Mouse (Mus musculus): ENCODE results near the gene Zdhhc17.

Zdhhc17 gene

DNA sequence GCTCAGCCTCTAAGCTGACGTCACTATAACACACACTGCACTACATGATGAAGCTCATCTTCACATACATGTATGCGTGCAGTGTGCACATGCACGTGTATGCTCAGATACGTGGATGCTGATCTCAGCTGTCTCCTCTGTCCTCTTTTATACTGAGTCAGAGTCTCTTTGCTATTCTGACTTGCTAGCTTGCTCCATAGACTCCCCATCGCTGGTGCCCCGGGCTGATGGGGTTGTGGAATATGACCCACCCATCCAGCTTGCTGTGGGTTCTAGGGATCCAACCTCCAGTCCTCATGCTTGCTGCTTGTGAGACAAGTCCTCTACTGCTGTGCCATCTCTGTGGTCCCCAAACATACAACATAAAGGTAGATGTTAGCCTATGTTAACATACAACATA is 51.1 kb downstream of the Zdhhc17 start:
- no peak for ATAC-seq (ENCODE audit: low TSS enrichment)

GRCm38 (mm10) chr10:110952937-110953451 is 56.9 kb downstream of the Zdhhc17 start:
- ATAC-seq (ENCODE audit: low TSS enrichment), result peak; percentile 85

- ATAC-seq (ENCODE audit: low TSS enrichment), result no peak
These were observed 57.7 kb downstream of the Zdhhc17 start for GRCm38 (mm10) chr10:110952271-110952670.

- no peak for ATAC-seq (ENCODE audit: low TSS enrichment)
These were observed 58.2 kb downstream of the Zdhhc17 start for GRCm38 (mm10) chr10:110951748-110952147.

DNA sequence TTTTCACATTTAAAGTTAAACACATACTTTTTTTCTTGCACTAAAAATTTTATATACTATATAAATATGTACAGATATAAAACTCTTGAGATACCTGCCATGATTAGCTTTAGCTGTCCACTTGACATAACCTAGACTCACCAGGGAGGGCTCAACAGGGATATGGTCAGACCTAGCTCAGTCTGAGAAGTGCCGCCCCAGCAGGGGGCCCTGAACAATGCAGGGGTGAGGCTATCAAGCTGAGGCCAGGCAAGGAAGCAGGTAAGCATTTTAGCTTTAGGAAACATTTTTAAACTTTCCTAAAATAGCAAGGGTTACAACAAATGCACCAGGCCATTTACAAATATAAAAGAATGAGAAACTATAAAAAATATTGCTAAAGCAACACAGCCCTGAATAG is 58.8 kb downstream of the Zdhhc17 start:
- ATAC-seq (ENCODE audit: low TSS enrichment), result no peak

GRCm38 (mm10) chr10:110947574-110947973 is 62.4 kb downstream of the Zdhhc17 start:
- ATAC-seq (ENCODE audit: low TSS enrichment), result no peak

- ATAC-seq (ENCODE audit: low TSS enrichment), result peak; percentile 33; the same call in 1 of the 2 replicates
These were observed 64.0 kb downstream of the Zdhhc17 start for GRCm38 (mm10) chr10:110945966-110946365.

DNA sequence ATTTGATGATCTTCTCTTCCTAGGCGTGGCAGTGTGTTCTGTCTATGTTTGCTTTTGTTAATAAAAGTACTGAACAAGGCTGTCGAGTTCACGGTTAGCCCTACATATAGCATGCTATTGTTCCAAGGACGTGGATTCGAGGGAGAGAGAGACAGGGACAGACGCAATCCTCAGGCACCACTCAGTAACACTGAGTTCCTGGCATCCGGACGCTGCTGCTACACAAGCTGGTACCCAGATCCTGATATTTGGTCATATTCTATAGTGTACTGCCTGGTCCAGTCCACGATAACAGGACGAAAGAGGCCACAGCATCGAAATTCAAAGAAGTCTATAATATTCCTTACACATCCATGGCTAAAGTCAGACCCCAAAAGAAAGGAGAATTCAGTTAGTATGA is 65.8 kb downstream of the Zdhhc17 start:
- no peak for ATAC-seq (ENCODE audit: low TSS enrichment)

DNA sequence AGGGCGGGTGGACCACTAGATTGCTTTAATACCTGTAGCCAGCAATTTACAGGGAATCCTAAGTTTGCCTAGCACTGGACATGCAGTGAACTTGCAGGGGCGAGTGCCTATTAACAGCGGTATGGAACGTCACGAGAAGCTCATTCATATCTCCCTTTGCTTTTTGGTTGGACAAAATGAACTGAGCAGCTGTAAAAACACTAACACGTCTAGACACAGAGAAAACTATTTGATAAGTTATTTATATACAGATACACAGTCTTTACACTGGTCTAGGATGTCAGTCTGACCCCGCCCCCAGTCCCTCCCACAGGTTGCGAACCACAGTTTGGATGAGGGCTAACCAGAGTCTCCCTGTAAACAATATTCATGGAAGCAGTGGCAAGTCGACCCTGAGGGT is 67.1 kb downstream of the Zdhhc17 start:
- ATAC-seq (ENCODE audit: low TSS enrichment), result no peak

GRCm38 (mm10) chr10:110941968-110942367 is 68.0 kb downstream of the Zdhhc17 start:
- no peak for ATAC-seq (ENCODE audit: low TSS enrichment)

GRCm38 (mm10) chr10:110940740-110941398 is 69.1 kb downstream of the Zdhhc17 start:
- ATAC-seq (ENCODE audit: low TSS enrichment), result no peak

DNA sequence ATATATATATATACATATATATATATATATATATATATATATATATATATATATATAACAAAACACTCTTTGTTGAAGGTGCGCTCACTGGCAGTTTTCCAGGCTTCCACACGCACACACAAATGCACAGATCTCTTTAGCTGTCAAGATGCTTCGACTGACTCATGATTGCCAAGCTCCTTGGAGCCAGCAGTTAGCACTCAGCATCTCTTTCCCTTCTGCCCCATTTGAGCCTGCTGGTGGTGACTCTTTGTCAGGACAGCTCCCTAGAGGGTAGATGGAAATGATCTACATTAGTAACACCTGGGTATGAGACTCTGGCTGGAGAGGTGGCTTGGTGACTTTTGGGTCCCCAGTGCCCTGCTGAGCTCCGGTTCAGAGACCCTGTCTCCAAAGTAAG is 70.2 kb downstream of the Zdhhc17 start:
- no peak for ATAC-seq (ENCODE audit: low TSS enrichment)

DNA sequence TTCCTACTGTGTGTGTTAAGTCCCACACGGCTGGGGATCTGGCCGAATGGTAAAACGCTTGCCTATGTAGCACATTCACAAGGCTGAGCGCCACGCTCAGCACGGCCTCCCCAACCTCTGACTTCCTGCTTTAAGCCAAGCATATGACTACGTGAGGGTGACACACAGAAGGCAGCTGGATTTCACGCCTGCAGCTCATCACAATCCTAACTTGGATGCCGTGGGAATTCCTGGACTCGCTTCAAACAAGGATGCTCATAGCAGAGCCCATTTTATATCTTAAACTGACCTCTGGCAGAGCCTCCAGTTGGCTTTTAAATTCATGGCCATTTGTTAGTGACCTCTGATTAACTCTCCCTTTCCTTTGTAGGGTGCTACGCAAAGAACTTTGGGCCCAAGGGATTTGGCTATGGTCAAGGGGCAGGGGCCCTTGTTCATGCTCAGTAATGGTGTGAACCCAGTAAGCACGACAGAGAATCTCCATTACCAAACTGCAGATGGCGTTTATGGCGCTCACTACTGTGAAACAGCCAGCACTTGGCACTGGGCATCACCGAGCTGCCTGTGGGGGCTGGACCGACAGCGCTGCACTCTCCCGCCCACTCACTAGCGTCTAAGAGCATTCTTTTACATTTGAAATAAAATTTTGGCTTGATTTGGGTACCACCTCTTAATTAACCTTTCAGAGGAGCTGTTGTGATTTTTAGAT is 70.9 kb downstream of the Zdhhc17 start:
- ATAC-seq (ENCODE audit: low TSS enrichment), result peak; percentile 75

- ATAC-seq (ENCODE audit: low TSS enrichment), result peak; percentile 48
These were observed 71.6 kb downstream of the Zdhhc17 start for GRCm38 (mm10) chr10:110938361-110938760.

DNA sequence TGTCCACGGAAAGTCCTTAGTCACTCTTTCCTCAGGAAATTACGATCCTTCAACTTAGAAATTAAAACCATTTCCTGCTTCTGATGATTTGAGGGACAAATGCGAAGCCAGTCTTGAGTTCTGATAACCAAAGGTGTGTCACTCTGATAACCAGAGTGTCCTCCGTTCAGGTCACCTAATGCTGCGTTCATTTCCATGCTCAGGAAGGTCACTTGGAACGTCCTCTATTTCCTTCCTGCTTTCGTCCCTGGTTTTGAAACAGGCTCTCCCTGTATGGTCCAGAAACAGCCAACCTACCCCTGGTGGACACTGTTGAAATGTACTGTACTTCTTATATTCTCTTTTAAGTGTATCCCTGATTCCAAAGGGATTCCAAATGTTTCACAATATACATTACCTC is 74.3 kb downstream of the Zdhhc17 start:
- no peak for ATAC-seq (ENCODE audit: low TSS enrichment)

GRCm38 (mm10) chr10:110935081-110935480 is 74.9 kb downstream of the Zdhhc17 start:
- no peak for ATAC-seq (ENCODE audit: low TSS enrichment)

DNA sequence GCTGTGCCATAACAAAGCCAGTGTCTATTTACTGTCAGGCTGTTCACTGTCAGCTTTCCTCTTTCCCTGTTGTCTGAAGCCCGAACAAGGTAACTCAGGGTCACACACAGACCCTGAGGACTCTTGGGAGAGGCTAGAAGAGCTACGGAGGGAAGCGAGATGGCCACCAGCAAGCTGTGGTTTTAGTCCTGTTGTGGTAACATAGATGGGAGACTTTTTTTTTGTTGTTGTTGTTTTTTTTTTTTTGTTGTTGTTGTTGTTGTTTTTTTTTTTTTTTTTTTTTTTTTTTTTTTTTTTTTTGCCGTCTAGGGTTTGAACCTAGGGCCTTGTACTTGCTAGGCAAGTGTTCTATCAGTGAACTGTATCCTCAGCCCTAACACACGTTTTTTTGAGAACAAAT is 76.4 kb downstream of the Zdhhc17 start:
- ATAC-seq (ENCODE audit: low TSS enrichment), result no peak

- ATAC-seq (ENCODE audit: low TSS enrichment), result peak; percentile 38; the same call in 1 of the 2 replicates
These were observed 77.9 kb downstream of the Zdhhc17 start for GRCm38 (mm10) chr10:110931913-110932560.

DNA sequence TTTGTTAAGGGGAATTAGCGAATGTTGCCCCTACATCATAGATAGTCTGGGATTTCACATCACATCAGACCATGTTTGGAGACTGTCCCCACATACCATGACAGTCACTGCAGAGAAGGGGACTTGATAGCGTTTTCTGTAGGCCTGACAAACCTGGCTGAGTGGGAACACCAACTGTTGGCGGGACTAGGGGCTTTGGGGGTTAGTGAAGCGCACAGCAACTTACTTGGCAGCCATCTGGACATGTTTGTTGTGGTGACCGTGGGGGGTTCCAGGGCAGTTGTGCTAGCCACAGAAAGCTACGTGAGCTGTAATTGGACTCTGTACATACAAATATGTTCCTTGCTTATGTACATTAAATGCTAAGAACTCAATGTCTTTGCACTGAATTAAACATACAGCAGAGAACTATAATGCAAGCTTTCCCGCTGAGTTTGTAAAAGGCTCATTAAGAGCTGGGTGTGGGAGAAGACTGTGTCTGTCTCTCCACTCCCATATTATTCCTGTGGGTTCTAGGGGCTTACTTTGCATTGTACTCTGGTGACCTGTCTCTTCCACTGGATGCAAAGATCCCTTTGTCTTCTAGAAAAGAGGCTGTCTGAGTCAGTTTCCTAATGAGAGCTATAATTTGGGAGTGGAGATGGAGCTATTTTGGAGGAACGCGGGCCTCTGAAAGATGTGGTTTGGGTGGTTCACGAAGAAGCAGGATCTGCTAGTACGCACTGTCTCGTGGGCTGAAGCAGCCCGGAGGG is 78.6 kb downstream of the Zdhhc17 start:
- ATAC-seq (ENCODE audit: low TSS enrichment), result peak; percentile 60

GRCm38 (mm10) chr10:110929756-110930155 is 80.2 kb downstream of the Zdhhc17 start:
- ATAC-seq (ENCODE audit: low TSS enrichment), result no peak

DNA sequence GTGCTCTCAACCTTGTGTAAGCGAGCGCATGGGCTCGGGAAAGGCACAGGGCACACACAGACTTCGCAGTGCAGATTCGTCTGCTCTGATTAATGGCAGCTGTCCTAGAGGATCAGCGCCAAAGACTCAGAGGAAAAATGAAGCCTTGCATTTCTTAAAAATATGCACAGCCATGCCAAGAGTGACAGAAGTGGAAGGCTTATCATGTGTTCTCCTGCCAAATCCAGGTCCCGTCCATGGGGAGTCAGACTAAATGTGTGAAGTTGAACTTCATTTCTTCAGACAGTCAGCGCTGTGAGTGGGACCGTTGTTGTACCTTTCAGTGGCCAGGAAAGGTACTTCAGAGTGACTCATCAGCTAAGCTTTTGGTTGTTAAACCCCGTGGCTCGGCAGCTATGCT is 82.4 kb downstream of the Zdhhc17 start:
- peak; percentile 49 for ATAC-seq (ENCODE audit: low TSS enrichment)

- no peak for ATAC-seq (ENCODE audit: low TSS enrichment)
These were observed 87.3 kb downstream of the Zdhhc17 start for GRCm38 (mm10) chr10:110922612-110923011.

All from frontal cortex, adult (tissue).